Mouse (Mus musculus): Measurements from ENCODE around the gene Gpr141. TPM values are rescaled to one million over a fixed set of nuclear protein-coding genes. Genes with fewer than 3 reads are reported as not detected.

Gpr141 gene
- total RNA-seq (2021) = not detected
- long read RNA-seq, experiment 1 = 0 reads
- long read RNA-seq, experiment 2, partial matches to known transcripts = 0 of 1 reads
- long read RNA-seq, experiment 2, other reads (novel, unspliced or antisense) = 1 of 1 reads

DNA sequence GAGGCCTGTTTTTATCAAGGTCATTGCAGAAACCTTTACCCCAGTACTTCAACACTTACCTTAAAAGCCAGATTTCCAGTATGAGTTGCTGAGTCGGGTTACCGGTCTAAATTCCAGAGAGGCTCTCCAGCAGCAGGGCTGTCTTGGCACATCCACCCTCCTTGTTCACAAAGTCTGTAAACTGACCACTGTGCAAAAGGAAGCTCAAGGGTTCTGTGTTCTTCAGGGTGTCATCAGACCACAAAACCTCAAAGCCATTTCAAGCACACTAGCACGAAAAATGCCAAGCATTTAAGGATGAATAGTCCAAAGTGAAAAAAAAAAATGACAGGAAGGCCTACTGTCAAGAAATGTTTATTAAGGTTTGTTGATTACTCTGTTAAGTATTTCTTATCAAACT is at the start of gene Gpr141:
TSS of gene Gpr141 (minus strand) at position 187 of the 400 bp plus-strand sequence.
- no peak for TF ChIP-seq CTCF (IDR thresholded peaks at IDR 0.05)
- H3K27ac ChIP-seq = no peak within 1 kb of the TSS
- no peak within 1 kb of the TSS for H3K4me3 ChIP-seq
- DNase-seq (ENCODE audit: extremely low spot score in 1 of 2, low spot score in 2 of 2) = no peak
- intact Hi-C loops (cut with DNase I) = no loop called here

DNA sequence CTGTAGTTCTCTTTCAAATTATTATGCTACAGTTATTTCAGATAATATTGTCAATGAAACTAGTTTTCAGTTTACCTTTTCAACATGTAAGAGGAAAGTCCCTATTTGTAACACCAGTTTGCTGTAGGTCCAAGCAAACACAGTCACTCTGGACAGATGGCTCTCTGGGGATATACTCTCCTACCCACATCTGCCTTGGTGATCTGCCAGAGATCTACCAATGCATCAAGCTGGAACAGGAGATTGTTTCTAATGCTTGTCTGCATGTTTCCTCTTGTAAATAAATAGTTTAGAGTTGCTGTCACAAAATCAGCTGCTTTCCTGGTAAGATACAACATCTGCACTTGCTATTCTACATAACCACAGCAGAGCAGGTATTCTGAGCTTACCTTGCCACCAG is 40.2 kb upstream of the Gpr141 start:
- intact Hi-C loops (cut with DNase I) = no loop called here
- TF ChIP-seq CTCF (IDR thresholded peaks at IDR 0.05) = no peak
- no peak overlapping the region for H3K4me3 ChIP-seq
- no peak overlapping the region for H3K27ac ChIP-seq
- no peak for DNase-seq (ENCODE audit: extremely low spot score in 1 of 2, low spot score in 2 of 2)

DNA sequence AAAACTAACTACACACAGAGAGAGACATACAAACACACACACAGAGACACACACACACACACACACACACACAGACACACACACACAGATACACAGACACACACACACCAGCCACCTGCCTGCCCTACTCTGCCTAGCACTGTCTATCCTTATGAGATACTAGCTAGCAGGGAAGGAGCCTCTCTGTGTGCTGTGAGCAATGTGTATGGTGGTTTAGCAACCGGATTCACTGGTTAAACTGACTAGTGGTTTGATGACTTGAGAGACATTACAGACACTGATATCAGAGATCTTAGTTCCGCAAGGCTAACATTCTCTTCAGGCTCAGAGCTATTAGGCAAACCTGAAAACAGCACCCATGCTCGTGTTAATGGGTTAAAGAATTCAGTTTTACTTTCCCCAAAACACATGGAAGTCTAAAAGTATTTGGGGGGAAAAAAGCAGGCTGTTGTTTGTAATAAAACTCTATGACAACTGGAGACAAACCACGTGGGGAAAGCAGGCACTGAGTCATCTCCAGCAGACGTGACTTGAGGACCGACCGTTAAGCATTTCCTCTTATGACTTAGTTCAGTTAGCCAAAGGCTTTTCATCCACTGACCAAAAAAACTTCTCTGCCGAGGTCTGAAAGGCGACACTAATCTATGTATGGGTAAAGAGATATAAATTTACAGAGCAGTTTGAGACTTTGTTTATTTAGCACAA is 30.7 kb upstream of the Gpr141 start:
- no peak for TF ChIP-seq CTCF (IDR thresholded peaks at IDR 0.05)
- H3K27ac ChIP-seq = no peak overlapping the region
- intact Hi-C loops (cut with DNase I) = no loop called here
- no peak for DNase-seq (ENCODE audit: extremely low spot score in 1 of 2, low spot score in 2 of 2)
- H3K4me3 ChIP-seq = no peak overlapping the region

DNA sequence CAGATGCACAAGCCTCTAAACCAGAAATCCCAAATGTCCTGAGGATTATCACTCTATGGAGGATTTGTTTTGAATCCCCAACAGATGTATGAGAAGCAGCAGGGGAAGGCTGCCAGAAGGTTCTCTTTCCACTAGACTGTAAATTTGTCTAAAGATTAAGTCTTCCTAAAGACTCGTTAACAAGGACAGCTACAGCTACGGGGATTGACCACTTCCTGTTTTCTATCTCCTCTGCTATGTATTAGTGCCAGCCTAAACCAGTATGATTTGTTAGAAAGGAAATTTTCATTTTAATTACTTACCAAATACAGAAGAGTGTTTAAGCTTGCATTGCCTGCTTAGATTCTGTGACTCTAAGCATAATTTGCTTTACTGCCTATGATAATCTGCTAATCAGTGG is 30.0 kb upstream of the Gpr141 start:
- Histone ChIP-seq H3K4me3 (no peak overlapping the region), H3K27ac (no peak overlapping the region)
- DNase-seq (ENCODE audit: extremely low spot score in 1 of 2, low spot score in 2 of 2) = no peak
- no peak for TF ChIP-seq CTCF (IDR thresholded peaks at IDR 0.05)
- intact Hi-C loops (cut with DNase I) = no loop called here

DNA sequence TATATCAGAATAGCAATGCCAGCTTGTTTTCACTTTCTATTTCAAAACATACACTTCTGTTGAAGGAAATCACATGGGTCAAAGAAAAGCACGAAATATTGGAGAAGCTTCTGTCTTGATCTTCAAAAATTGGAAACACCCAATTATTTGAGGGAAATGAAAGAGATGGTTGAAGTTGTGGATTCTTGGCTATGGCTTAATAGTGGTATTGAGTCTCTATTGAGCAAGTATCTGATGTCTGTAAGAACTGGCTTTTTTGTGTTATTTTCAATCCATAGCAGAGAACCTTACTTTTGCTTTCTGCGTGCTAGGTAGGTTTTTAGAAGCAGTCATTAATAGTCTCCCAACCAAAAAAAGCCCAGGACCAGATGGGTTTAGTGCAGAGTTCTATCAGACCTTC is 19.4 kb upstream of the Gpr141 start:
- DNase-seq (ENCODE audit: extremely low spot score in 1 of 2, low spot score in 2 of 2) = no peak
- no peak overlapping the region for H3K4me3 ChIP-seq
- intact Hi-C loops (cut with DNase I) = no loop called here
- no peak for TF ChIP-seq CTCF (IDR thresholded peaks at IDR 0.05)
- no peak overlapping the region for H3K27ac ChIP-seq

DNA sequence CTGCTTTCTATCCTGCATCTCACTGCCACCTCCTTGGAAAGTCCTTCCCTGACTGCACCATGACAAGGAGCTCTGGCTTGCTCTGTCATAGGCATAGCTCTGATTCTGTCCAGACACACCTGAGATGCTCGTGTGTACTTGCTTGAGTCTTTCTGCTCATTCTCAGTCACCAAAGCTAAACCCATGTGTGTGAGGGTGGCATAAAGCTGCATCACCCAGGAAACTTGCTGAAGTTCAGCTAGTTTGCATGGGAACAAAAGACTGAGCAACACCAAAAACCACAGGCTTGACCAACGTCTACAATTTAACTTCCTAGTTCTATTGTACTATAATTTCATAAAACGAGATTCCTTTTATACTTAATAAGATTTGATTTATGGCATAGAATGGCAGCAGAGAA is 18.6 kb upstream of the Gpr141 start:
- Histone ChIP-seq H3K27ac (no peak overlapping the region), H3K4me3 (no peak overlapping the region)
- TF ChIP-seq CTCF (IDR thresholded peaks at IDR 0.05) = no peak
- no peak for DNase-seq (ENCODE audit: extremely low spot score in 1 of 2, low spot score in 2 of 2)
- intact Hi-C loops (cut with DNase I) = no loop called here

DNA sequence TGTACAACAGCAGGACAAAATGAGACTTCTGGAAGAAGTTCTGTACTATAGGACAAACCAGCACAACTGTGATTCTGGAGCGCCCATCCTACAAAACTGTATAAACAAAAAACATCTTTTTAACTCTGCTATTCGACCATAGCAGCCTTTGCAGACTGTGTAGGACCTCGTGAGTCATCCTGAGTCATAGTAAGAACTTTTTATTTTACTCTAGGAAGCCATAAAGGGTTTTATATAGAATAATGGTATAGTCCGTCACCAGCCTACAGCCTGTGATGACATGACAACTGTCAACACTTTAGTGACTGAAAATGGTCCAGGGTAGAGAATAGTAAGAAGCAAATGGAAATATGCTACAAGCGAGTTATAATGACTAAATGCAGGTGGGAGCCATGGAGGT is 17.6 kb upstream of the Gpr141 start:
- Histone ChIP-seq H3K4me3 (no peak overlapping the region), H3K27ac (no peak overlapping the region)
- no peak for DNase-seq (ENCODE audit: extremely low spot score in 1 of 2, low spot score in 2 of 2)
- intact Hi-C loops (cut with DNase I) = no loop called here
- TF ChIP-seq CTCF (IDR thresholded peaks at IDR 0.05) = no peak

DNA sequence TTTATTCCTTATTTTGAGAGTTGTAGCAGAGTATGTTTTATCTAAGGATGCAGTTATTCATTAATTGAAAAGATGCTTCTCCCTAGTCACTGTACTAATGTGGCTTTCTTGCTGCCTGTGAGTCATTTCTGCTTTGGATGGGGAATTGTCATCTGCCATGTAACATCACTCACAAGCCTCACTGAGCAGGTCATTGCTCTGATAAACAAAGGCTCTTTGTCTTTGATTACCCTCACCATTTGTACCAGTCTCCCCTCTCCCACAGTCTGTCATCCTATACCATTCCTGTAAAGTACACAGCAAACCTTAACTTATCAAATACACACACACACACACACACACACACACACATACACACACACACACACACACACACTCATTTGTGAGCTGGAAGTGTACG is 16.1 kb upstream of the Gpr141 start:
- no peak for TF ChIP-seq CTCF (IDR thresholded peaks at IDR 0.05)
- intact Hi-C loops (cut with DNase I) = no loop called here
- Histone ChIP-seq H3K4me3 (no peak overlapping the region), H3K27ac (no peak overlapping the region)
- DNase-seq (ENCODE audit: extremely low spot score in 1 of 2, low spot score in 2 of 2) = no peak

DNA sequence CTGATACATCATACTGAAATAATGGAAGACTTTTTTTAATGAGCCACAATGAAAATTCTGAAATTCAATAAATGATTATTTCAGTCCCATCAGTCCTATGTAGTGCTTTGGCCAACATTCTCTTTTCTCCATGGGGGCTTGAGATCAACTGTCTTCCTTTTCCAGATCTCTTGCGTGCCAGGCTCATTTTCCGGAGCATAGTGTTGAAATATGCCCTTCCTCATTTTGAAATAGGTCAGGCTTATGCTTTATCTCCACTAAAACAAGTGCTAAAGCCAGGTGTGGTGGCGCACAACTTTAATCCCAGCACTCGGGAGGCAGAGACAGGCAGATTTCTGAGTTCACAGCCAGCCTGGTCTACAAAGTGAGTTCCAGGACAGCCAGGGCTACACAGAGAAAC is 6.5 kb upstream of the Gpr141 start:
- Histone ChIP-seq H3K27ac (no peak overlapping the region), H3K4me3 (no peak overlapping the region)
- intact Hi-C loops (cut with DNase I) = no loop called here
- no peak for TF ChIP-seq CTCF (IDR thresholded peaks at IDR 0.05)
- DNase-seq (ENCODE audit: extremely low spot score in 1 of 2, low spot score in 2 of 2) = no peak

DNA sequence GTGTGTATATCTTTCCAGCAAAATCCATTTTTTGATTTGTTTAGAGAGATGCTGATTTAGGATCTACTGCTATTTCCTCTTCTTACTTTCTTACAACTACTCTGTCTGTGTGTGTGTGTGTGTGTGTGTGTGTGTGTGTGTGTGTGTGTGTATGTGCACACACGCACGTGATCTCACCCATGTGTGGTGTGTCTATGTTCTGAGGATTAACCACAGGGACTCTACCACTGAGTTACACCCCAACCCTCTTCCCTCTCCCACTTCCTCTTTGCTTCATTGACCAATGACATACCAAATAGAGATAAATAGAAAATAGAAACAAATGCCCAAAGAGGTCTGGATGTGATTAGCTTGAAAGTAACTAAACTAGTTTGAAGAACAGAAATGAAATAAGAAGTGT is 4.0 kb upstream of the Gpr141 start:
- Histone ChIP-seq H3K27ac (no peak overlapping the region), H3K4me3 (no peak overlapping the region)
- DNase-seq (ENCODE audit: extremely low spot score in 1 of 2, low spot score in 2 of 2) = no peak
- TF ChIP-seq CTCF (IDR thresholded peaks at IDR 0.05) = no peak
- intact Hi-C loops (cut with DNase I) = no loop called here

DNA sequence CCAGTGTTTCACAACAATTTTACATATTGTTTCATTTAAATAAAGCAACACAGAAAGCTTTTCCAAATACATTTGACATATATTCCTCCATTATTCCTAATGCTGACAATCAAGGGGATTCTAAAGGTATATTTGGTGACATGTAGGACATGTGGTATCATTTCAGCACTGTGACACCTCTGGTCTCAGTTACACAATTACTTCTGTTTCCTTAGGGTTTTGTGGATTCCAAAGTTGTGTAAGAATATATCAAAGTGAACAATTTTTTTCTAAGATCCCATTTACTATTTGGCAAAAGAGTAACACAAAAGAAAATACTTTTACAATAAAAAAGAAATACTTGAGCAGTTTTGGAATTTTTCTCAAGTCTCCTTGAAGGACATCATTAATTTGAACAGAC is 2.4 kb downstream of the Gpr141 start:
- TF ChIP-seq CTCF (IDR thresholded peaks at IDR 0.05) = no peak
- DNase-seq (ENCODE audit: extremely low spot score in 1 of 2, low spot score in 2 of 2) = no peak
- Histone ChIP-seq H3K4me3 (no peak overlapping the region), H3K27ac (no peak overlapping the region)
- intact Hi-C loops (cut with DNase I) = no loop called here

DNA sequence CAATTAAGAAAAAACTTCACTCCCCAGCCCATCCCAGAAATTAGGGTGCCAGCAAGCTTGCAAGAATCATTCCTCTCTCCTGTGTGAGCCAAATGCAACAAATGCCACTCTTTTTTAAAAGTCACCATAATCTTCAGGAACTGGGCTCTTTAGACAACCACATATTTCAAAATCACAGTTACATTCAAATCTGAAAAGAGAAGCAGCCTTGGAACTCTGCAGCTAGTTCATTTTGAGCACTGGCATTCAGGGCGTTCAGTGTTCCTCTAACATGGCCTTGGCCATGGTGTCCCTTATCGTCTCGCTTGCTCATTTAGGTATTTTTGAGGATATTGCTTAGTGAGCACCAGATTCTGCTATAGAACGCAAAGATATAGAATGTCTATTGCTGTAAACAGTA is 4.1 kb downstream of the Gpr141 start:
- no peak for TF ChIP-seq CTCF (IDR thresholded peaks at IDR 0.05)
- no peak overlapping the region for H3K27ac ChIP-seq
- no peak overlapping the region for H3K4me3 ChIP-seq
- no peak for DNase-seq (ENCODE audit: extremely low spot score in 1 of 2, low spot score in 2 of 2)
- intact Hi-C loops (cut with DNase I) = no loop called here

DNA sequence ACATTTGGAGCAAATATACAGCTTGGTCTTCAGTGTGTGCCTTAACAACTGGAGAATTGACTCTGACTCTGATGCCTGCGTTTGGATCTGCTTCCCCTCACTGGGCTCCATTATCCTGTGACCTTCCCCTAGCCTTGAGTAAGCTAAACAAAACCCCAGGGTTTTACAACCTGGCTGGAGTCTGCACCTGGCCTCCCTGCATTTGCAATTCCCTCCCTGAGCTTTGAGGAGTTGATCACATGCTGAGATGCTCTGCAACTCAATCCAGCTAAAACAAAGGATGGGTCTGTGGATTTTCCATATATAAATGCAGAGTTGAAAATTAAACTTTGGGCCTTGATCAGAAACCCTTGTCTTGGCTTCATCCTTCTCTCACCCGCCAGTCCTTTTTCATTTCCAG is 4.8 kb downstream of the Gpr141 start:
- TF ChIP-seq CTCF (IDR thresholded peaks at IDR 0.05) = no peak
- DNase-seq (ENCODE audit: extremely low spot score in 1 of 2, low spot score in 2 of 2) = no peak
- intact Hi-C loops (cut with DNase I) = no loop called here

More for the DNA sequence above, 4.8 kb downstream of the Gpr141 start:
- Histone ChIP-seq H3K4me3 (no peak overlapping the region), H3K27ac (no peak overlapping the region)
